Mouse (Mus musculus): ENCODE results near the gene Cacna1c. TPM values are rescaled to one million over a fixed set of nuclear protein-coding genes. Genes with fewer than 3 reads are reported as not detected.
A peak's percentile ranks its signal among the peaks of the same experiment; 100 is the strongest.

The Cacna1c gene
- total RNA-seq, 2 experiments from 2014 or later = 53.4 to 54.5 TPM

DNA sequence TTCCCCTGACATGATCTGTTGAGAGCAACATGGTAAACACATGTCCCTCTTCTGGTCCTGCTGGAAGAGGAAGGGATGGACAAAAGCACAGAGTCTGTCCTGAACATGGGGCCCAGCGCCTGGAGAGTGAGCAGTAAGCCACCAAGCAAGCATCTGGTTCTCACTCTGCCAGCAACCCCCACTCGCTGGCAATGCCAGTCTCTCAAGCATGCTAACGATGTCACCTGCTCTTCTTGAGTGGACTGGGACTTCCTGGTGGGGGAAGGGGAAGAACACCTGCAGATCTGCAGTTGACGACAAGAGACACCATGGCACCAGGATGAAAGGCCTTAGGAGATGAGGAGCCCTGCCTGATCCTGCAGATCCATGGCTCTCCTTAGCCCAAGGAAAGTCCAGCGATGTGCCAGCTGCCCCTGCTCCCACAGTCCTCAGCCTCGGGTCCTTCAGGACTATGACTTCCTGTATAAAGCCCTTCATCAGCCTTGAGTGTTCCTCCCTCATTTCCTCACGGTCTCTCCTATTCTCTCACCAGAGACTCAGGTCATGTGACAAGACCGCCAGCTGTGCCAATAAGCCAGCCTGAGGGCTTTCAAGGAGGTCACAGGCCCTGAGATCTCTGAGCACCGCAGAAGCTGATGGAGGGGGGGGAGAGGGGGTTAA, 261.8 kb downstream of the Cacna1c start:
- DNase-seq (ENCODE audit: low spot score in 2 of 2) = no peak

DNA sequence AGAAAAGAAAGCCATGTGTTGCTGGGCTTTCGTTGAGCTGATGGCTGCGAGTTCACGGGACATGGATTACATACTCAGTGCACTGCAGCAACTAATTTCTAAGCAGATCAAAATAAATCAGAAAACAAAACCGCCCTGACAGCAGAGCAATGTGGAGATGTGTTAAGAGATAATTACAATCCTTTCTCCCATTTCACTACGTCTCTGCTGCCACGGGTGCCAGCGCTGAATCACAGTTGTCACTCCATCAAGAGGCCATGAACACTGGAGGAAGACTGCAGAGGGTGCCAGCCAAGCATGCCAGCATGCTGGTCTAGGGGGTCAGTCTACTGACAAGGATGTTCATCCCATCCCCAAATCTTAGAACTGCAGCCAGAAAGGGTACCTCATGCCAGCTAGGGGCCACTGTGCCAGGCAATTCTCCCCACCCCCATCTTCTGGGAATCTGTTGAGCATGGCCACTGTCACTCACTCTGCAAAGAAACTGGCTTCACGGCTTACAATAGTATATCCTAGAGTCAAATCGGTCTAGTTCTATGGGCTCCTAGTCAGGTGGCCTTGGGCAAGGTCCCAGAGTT, 263.1 kb downstream of the Cacna1c start:
- no peak for DNase-seq (ENCODE audit: low spot score in 2 of 2)

GRCm38 (mm10) chr6:118932002-118932700, 264.1 kb downstream of the Cacna1c start:
- DNase-seq (ENCODE audit: low spot score in 2 of 2) = no peak

DNA sequence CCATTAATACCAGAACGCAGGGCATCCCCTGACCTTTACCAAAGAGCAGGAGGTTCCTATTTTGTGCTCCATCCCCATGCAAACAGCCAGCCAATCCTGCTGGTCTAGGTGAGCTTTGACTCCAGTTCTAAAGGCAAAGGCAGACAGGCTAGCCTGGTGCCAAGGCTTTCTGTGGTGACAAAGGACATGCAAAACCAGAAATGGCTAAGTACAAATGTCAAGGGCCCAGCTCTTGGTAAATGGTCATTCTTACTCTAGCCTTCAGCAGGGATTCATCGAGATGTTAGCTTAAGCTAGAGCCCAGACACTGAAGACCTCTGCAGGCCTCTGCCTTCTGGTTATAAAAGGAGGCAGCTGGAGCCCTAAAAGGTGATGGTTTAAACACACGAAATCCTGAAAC, 269.5 kb downstream of the Cacna1c start:
- DNase-seq (ENCODE audit: low spot score in 2 of 2) = no peak

DNA sequence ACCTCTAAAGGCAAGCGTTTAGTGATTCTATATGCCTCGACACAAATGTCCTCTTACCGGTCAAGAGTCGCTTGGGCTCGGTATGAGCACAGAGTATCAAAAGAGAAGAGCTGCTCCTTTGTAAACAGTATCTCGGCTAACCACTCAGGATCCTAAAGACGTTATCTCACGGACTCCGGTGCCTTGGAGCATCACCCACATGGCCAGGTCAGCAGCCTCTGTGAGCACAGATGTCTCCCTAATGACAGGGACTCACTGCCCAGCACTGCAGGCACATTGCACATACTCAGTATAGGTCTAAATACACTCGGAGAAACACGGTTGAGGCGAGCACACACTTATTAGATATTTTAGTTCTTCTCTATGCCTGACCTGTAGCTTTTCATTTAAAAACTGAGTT, 271.8 kb downstream of the Cacna1c start:
- DNase-seq (ENCODE audit: low spot score in 2 of 2) = no peak

- no peak for DNase-seq (ENCODE audit: low spot score in 2 of 2)
These were observed 272.3 kb downstream of the Cacna1c start for GRCm38 (mm10) chr6:118923926-118924325.

- DNase-seq (ENCODE audit: low spot score in 2 of 2) = no peak
These were observed 273.0 kb downstream of the Cacna1c start for GRCm38 (mm10) chr6:118923212-118923577.

DNA sequence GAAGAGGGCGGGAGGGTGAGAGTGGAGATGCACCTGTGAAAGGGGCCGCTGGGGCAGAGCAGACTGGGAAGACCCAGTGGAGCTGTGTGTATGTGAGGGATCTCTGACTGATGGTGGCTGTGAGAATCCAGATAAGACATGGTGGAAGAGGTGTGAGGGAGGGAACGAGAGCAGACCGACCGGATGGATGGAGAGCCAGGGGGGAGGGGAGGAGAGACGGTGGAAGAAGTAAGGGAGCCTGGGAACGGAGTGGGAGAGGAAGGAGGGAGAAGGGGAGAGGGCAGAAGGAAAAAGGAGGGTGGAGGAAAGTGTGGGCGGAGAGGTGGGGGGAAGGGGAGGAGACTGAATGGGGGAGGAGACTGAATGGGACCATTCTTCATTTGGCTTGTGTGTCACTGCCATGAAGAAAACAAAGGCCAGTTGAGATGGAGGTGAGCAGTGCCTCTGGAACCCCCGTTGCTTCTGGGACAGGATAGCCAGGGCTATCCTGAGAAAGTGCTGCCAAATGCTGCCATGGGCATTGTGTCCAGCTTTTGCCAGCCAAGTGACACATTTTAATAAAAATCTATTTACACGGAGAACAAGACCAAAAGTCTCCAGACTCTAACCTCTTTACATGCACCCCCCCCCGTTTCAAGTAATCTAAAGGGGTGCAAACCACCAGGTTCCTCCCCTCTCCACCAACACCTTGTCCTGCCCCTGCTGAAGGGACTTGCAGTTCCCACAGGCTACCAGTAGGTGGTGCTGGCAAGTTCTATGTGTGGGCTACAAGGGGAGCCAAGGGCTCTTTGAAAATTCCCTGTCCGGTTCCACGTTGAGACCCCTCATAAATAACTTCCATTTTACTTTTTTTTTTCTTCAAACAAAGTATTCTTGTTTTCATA, 273.6 kb downstream of the Cacna1c start:
- DNase-seq (ENCODE audit: low spot score in 2 of 2) = peak; percentile 79 to 88

DNA sequence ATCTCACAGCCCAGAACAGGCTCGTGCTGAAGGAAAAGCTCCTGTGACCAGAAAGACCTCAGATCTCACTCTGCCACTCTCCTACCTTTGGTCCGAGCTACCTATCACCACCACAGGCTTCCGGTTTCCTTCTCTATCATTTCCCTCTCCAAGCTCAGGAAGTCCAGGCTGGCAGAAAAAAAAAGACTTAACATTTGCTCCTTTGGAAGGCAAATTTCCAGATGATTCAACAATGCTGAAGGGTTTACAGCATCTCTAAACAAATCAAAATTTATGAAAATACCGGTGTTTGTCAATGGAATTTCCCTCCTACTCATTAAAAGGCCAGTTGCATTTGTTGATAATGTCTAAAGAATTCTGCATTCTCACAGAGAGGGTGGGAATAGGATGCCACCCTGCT, 288.0 kb downstream of the Cacna1c start:
- DNase-seq (ENCODE audit: low spot score in 2 of 2) = no peak

DNA sequence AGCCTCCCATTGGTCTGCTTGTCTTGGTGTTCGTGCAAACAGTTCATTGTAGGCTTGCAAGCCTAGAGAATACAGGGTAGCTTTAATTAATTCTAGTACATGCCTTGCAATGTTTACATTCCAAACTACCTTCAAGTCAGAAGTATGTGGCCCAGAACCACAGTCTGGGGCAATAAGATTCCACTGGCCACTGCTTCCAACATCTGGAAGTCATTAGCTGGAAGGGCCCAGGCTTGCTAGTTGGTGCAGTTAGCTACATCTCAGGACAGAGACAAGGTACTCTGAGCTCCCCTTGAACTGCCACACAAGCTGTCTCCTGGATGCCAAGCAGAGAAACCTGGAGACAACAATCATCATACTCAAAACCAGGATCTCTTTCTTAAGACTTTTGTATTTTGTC, 288.5 kb downstream of the Cacna1c start:
- no peak for DNase-seq (ENCODE audit: low spot score in 2 of 2)

DNA sequence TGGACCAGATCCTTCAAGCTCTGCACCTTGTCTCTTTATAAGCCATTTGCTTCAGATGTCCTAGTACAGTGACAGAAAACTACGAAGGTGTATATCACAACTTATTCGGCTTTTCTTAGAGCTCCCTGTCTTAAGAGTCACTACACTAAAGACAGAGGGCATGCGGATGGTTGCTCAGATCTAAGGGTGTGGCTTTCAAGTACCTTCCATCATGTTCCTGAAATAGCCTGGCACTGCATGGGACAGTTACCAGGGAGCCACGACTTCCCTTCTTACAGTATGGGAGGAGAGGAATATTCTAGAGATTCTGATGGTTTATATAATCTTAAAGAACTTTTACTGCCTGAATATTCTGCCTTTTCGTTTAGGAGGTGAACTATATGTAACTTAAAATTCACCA, 289.3 kb downstream of the Cacna1c start:
- no peak for DNase-seq (ENCODE audit: low spot score in 2 of 2)

DNA sequence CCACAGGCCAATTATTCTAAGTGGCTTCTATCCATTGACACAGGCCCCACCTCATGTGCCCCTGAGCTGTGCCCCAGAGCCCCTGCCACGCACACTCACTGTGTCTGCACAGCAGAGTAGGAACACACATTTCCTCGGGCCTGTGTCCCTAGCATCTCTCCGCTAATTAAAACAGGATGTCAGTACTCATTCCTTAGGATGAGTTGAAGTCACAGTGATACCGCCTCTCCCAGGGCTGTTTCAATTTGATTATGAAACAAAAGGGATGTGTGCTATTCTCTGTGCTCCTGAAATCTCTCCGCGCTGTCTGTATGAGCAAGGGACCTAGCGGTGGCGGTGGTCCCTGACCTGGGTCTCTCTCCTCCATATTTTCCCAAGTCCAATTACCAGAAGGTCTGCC, 296.5 kb downstream of the Cacna1c start:
- no peak for DNase-seq (ENCODE audit: low spot score in 2 of 2)

- DNase-seq (ENCODE audit: low spot score in 2 of 2) = no peak
These were observed 299.1 kb downstream of the Cacna1c start for GRCm38 (mm10) chr6:118897101-118897500.

DNA sequence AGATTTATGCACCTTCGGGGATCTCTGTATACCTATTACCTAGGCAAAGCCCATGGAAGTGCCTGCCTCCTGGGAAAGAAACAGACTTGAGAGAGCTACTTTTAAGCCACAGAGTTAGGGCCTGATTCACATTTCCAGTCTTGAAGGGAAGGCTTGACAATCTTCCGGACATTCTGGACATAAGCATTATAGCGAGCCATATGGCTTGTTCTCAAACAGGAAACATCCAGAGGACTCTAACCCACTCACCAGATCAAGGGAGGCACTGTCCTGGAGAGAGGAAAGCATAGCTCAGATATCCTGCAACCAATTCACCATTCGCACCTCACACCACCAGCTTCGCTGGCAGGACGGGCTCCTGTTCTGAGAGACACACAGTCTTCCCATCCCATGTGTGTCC, 302.2 kb downstream of the Cacna1c start:
- peak in 1 of 2 experiments; percentile 24 for DNase-seq (ENCODE audit: low spot score in 2 of 2)

DNA sequence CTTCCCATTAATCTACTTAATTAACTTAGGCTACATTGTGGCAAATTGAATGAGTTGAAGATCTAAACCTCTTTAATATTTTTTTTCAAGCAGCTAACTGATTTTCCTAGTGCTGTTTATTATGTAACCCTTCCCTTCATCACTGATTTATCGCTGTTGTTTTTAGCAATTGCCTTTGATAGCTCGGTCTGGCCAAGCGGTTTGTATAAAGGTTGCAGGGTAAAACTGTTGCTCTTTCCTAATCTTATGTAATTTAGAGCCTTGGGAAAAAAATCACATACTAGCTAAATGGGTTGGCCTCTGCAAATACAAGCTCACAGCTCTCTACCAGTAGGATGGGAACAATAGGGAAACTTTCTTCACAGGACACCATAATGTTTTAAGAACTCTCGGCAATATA, 306.8 kb downstream of the Cacna1c start:
- DNase-seq (ENCODE audit: low spot score in 2 of 2) = no peak

GRCm38 (mm10) chr6:118887032-118887431, 309.2 kb downstream of the Cacna1c start:
- no peak for DNase-seq (ENCODE audit: low spot score in 2 of 2)

GRCm38 (mm10) chr6:118884961-118885360, 311.3 kb downstream of the Cacna1c start:
- no peak for DNase-seq (ENCODE audit: low spot score in 2 of 2)

- DNase-seq (ENCODE audit: low spot score in 2 of 2) = no peak
These were observed 312.1 kb downstream of the Cacna1c start for GRCm38 (mm10) chr6:118884073-118884551.

- DNase-seq (ENCODE audit: low spot score in 2 of 2) = no peak
These were observed 320.0 kb downstream of the Cacna1c start for GRCm38 (mm10) chr6:118876204-118876603.

DNA sequence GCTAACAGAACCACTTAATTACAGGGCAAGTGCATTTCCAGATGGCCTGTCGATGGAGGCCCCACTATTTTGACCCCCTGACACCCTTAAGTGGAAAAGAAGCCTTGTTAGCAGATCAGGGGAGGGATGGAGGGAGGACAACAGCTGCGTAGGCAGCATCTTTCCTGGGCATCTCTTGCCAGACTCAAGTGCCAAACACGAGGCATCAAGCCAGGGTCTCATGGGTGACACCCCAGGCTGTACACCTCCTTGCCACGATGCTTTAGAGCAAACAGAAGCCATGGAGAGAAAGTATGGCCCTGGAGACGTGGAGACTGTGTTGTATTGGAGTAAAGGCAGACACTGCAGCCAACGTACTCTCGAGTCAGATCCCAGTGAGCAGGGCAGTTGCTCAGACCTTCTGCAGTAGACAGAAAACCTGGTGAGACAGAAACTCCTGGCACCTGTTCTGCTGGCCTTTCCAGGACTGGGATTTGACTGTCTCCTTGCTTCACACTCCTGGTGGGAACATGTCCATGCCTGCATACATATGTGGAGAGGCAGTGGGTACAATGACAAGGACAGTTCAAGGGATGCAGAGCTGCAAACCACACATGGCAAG, 325.9 kb downstream of the Cacna1c start:
- no peak for DNase-seq (ENCODE audit: low spot score in 2 of 2)

DNA sequence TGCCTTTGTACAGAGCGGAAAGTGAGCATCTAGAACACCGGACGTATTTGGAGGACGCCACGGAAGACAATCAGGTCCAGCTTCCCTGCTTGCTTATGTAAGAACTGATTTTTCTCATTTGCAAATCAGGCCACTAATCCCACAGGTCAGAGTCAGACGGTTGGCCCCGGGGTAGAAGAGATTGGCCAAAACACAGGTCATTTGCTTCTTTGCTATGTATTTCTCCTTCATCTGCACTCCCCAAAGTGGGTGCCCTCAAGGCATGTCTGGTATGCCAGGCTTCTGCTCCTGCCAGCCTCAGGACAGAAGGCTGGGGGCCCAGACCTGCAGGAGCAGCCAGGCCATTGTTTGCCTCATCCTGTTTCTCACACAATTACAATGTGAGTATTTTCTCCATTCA, 328.8 kb downstream of the Cacna1c start:
- DNase-seq (ENCODE audit: low spot score in 2 of 2) = no peak

Measured in left cerebral cortex, adult 18-20 months (tissue).